Mouse (Mus musculus) adrenal gland, postnatal 36 days (tissue): ENCODE data around the gene Tsks. TPM values are rescaled to one million over a fixed set of nuclear protein-coding genes. Genes with fewer than 3 reads are reported as not detected.

Experiments
- DNase-seq, 2 experiments: peaks; one replicate each; pipeline ENCODE4 v3.0.0; 2021; ENCODE audit warnings: mixed read lengths in 1 of 2
- total RNA-seq, 2 experiments: library from RNA; stranded (reverse); gene quantifications; 2 replicates each; pipeline ENCODE4 v1.2.3; 2021

The Tsks gene
- total RNA-seq, 2 experiments from 2014 or later: not detected

DNA sequence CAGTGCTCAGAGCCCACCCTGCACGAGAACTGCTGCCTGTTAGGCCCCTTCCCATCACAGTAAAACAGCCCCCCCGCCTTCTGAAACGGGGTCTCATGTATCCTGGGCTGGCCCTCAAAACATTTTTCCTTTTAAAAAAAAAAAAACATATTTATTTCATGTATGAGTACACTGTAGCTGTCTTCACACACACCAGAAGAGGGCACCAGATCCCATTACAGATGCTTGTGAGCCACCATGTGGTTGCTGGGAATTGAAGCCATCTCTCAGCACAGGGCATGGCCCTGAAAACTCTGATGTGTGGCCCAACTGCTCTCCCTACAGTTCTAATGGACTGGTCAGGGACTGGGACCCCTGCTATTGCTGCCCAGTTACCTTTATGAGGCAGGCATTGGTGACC is 35.3 kb downstream of the Tsks start:
- DNase-seq: no peak

DNA sequence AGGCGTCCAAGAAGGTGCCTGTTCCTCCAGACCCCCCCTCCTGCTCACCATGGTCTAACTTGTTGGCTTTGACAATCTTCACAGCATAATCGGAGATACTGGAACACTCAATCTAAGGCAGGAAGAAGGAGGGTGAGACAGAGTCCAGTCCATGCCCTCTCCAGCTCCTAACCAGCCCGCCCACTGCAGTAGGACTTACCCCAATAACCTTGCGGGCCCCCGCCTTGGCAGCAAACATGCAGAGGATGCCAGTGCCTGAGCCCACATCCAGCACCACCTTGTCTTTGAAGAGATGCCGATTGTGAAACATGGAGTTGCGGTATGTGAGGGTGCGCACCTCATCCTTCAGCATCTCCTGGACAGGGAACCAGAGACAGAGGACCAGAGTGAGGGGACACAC is 38.5 kb downstream of the Tsks start:
- DNase-seq: no peak

GRCm38 (mm10) chr7:44983085-44983484 is 40.1 kb downstream of the Tsks start:
- DNase-seq: peak; percentile 91 to 93

- no peak for DNase-seq
Measured at GRCm38 (mm10) chr7:44983944-44984832, 41.2 kb downstream of the Tsks start.

DNA sequence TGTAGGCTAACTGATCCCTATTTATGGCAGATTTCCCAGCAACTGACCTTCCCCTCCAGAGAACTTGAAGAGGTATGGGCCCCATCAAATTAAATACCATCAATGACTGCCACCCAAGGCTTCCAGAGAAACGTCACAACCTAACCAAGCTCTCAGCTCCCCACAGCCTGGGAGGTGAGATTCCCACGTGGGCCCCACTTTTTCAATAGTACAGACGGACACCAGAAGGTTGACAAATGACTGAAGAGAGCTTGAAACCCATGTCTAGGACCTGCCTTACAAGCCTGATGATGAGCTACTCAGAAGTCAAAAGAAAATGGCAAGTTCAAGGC is 41.8 kb downstream of the Tsks start:
- DNase-seq: no peak

DNA sequence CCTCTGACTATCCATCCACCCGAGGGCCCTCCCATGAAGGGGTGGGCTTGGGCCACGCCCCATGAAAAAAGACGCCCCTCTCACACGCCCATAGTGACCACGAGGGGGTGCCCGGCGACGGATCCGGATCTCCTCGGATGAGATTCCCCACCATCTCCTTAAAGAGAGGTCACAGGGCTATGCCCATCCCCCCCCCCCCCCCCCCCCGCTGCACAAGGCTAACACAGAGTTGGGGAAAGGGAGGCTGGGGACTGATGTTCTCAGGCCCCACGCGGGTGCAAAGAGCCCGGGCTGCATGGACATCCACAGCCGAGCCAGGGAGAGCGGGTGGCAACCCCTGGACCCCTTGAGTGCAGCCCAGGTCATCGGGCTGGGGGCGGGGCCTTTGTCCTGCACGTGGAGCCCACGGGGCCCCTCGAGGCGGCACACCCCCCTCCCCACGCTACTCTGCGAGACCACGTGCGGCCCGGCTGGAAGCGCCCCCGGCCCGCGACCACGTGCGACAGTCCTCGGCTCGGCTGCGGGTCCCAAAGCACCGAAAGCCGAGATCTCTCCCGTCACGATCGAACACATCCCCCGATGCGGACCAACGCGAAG is 42.7 kb downstream of the Tsks start:
- peak; percentile 74 to 79 for DNase-seq

- peak; percentile 95 to 97 for DNase-seq
Measured at GRCm38 (mm10) chr7:44986192-44986878, 43.3 kb downstream of the Tsks start, which contains the start of gene Prmt1. Prmt1 (minus strand) TSS chr7:44986568.

DNA sequence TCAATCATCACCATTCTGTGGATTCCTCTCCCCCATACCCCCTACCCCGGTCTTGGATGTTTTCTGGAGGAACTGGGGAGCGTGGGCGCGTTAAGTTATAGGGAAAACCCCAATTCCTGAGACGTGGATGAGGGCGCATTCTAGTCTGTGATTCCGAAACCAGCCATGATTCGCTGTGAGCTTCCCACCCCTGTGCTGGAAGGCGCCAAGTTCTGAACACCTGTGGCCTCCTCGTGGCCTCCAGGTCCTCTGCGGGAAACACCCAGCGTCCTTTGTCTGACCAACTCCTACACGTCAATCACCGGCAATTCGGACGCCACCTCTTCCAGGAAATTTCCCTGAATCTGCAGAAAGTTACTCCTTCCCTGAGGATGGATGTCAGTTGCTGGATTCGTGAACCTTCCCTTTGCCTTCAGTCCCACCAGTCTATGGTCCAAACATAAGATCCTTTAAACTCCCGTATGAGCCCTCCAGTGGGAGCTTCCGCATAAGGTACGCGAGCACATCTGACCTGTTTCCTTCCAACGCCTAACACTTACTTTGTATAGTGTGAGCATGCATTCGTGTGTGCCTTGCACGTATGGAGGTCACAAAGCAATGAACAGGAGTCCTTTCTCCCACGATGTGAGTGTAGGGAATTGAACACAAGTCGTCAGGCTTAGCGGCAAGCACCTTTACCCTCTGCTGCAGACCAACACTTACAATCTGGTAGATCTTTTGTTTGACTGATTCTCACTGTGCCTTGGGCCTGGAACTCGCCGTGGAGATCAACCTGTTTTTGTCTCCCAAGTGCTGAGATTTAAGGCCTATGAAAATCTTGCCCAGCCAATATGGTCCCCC is 44.1 kb downstream of the Tsks start:
- DNase-seq: no peak

- no peak for DNase-seq
Measured at GRCm38 (mm10) chr7:44996672-44997071, 53.7 kb downstream of the Tsks start.

DNA sequence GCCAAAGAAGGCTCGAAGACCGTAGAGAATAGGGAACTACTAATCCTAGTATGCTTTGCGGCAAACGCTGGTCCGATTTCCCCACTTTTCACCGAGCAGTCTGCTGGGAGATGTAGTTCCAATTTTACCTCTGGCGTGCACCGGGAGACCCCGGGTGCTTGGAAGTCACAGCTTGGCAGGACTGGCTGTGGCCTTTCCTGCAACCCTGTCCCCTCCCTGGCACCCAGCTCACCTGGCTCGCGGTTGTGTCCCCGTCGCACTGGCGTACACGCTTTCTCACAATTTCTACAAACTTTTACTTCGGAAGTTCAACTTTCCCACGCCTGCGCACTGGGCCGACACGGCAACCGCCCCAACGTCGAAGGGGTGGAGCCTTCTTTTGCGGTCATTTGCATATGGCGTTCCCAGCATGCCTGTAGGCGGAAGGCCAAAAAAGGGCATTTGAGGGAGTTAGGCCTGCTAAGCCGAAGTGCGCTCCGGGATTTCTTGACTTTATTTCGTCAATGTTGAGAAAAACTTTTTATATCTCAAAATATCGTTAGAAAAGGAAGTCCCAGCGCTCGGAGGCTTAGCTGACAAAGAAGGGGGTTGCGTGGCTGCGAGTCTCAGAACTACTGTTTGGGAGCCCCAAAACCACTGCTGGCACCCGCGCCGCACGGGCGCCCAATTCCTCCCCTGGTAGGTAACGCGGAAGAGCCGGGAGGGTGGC is 54.4 kb downstream of the Tsks start, which contains the start of gene Irf3:
Gene Irf3, plus strand, starts transcription at position 418 of the 709 bp plus-strand sequence.
- peak; percentile 96 for DNase-seq

- no peak for DNase-seq
Measured at GRCm38 (mm10) chr7:44997940-44998428, 55.0 kb downstream of the Tsks start.

- peak; percentile 82 to 85 for DNase-seq
Measured at GRCm38 (mm10) chr7:44998501-44998955, 55.5 kb downstream of the Tsks start, which contains the start of gene Bcl2l12. Bcl2l12 (minus strand) TSS chr7:44998712.

DNA sequence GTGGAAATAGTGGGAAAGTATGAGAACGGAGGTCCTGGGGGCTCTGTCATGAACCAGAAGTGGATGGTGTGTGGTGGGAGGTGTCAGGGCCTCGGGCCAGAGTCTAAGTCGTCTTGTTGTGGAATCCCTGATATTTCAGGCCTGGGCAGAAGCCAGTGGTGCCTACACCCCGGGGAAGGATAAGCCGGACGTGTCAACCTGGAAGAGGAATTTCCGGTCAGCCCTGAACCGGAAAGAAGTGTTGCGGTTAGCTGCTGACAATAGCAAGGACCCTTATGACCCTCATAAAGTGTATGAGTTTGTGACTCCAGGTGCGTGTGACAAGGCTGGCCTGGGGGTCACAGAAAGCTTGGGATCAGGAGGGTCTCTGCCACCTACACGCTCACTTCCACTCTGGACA is 56.7 kb downstream of the Tsks start:
- DNase-seq: no peak

DNA sequence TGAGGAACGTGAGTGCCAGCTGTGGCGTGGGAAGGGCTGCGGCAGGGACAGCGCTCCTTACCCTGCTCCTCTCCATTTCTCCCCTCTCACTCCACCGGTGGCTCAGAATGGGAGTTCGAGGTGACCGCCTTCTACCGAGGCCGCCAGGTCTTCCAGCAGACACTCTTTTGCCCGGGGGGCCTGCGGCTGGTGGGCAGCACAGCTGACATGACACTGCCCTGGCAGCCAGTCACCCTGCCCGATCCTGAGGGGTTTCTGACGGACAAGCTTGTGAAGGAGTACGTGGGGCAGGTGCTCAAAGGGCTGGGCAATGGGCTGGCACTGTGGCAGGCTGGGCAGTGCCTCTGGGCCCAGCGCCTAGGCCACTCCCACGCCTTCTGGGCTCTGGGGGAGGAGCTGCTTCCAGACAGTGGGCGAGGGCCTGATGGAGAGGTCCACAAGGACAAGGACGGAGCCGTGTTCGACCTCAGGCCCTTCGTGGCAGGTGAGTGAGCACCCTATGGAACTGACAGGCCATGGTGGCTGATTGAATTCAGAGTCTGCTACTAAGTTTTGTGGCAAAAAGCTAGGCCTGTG is 57.6 kb downstream of the Tsks start:
- peak in 1 of 2 experiments; percentile 55 for DNase-seq

- peak; percentile 73 to 76 for DNase-seq
Measured at GRCm38 (mm10) chr7:45002440-45002839, 59.4 kb downstream of the Tsks start.

GRCm38 (mm10) chr7:45004546-45004945 is 61.5 kb downstream of the Tsks start:
- DNase-seq: no peak

DNA sequence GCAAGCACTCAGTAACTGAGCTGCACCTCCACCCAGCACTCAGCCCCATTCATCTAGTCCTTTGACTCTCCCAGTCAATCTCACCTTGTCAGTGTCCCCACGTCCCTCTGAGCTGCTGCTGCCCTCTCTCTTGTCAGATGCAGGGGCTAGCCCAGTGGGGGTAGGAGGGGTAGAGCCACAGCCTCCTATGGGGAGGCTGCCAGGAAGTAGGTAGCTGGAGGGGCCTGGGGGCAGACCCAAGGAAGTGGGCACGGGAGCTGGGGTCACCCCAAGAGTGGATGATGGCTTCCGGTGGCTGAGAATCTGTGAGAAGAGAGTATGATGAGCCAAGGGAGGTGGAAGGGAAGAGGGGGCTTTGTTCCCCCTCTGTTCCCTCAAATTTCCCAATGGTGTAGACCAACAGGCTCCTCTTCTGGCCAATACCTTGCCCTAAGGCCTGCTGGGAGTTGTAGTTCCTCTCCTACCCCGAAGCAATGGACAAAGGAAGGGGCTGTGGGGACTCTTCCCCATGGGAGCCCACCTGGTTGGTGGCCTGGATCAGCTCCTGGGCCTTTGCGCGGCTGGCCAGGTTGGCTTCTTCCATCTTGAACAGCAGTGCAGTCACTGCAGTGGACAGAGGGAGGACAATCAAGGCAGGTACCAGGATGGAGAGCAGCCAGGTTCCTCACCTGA is 62.5 kb downstream of the Tsks start:
- DNase-seq: no peak

DNA sequence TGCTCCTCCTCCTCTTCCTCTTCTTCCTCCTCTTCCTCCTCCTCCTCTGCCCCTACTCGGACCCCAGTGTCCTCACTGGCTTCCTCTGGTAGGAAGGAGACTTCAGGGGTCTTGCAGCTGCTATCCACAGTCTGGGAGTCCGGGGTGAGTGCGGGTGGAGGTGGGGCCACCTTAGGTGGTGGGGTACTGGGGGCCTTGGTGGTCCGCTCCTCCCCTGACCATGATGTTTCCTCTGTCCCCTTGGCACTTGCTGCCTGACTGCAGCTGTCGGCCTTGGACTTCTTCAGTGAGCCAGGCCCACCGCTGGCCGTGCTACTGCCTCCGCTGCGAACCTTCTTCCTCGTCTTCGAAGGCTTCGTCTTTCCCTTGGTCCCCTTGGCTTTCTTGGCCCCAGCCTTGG is 63.5 kb downstream of the Tsks start:
- DNase-seq: no peak

GRCm38 (mm10) chr7:45007141-45007540 is 64.1 kb downstream of the Tsks start:
- DNase-seq: no peak
